Mouse (Mus musculus): ENCODE measurements at regions not wholly inside any gene's neighbourhood (a gene's known extent, or its start where the extent isn't known, plus 50 kb on each side); places are given as distances from the start of the nearest gene placed in this dataset.

- Histone ChIP-seq H3K4me3 (ENCODE audit: low read depth, low read length) (no peak overlapping the region), H3K9ac (ENCODE audit: low read depth, low read length) (no peak overlapping the region), H3K27ac (ENCODE audit: low read length) (peak overlapping the region; percentile 56), H3K9me3 (replicated peaks; ENCODE audit: control insufficient read depth, low read length, poor library complexity, severe bottlenecking) (no peaks in the 10 kb centered on the region), H3K27me3 (ENCODE audit: control insufficient read depth, insufficient read depth, low read depth, low read length) (no peaks in the 10 kb centered on the region), H3K36me3 (ENCODE audit: control insufficient read depth, insufficient read depth, low read length) (no peaks in the 10 kb centered on the region), H3K4me2 (ENCODE audit: low read length) (no peak overlapping the region), H3K4me1 (ENCODE audit: control insufficient read depth, insufficient read depth, low read length) (peaks cover 21% of the 10 kb centered on the region)
- 31% methylated on average over 4 of the region's 4 CpGs for whole genome bisulfite sequencing
- peak; percentile 57; the same call in 1 of the 2 replicates for ATAC-seq
Observed at GRCm38 (mm10) chr6:103320550-103320949, 189.8 kb upstream of the Chl1 start.

- no peak overlapping the region for H3K9ac ChIP-seq (ENCODE audit: low read depth, low read length)
- H3K36me3 ChIP-seq (ENCODE audit: control insufficient read depth, insufficient read depth, low read length): no peaks in the 10 kb centered on the region
- H3K27me3 ChIP-seq (ENCODE audit: control insufficient read depth, insufficient read depth, low read depth, low read length): no peaks in the 10 kb centered on the region
- H3K4me3 ChIP-seq (ENCODE audit: low read depth, low read length): no peak overlapping the region
- no peak overlapping the region for H3K27ac ChIP-seq (ENCODE audit: low read length)
- no peaks in the 10 kb centered on the region for H3K9me3 ChIP-seq (replicated peaks; ENCODE audit: control insufficient read depth, low read length, poor library complexity, severe bottlenecking)
- H3K4me1 ChIP-seq (ENCODE audit: control insufficient read depth, insufficient read depth, low read length): peaks cover 21% of the 10 kb centered on the region
- no peak overlapping the region for H3K4me2 ChIP-seq (ENCODE audit: low read length)
- peak; percentile 54; the same call in 1 of the 2 replicates for ATAC-seq
- 85% methylated on average over 2 of the region's 2 CpGs for WGBS
Observed at GRCm38 (mm10) chr6:103321058-103321457, 189.3 kb upstream of the Chl1 start.

GRCm38 (mm10) chr6:103322442-103322841 lies 187.9 kb upstream of the Chl1 start:
- ATAC-seq: no peak
- H3K27ac ChIP-seq (ENCODE audit: low read length): no peak overlapping the region
- peaks cover 17% of the 10 kb centered on the region for H3K4me1 ChIP-seq (ENCODE audit: control insufficient read depth, insufficient read depth, low read length)
- H3K36me3 ChIP-seq (ENCODE audit: control insufficient read depth, insufficient read depth, low read length): no peaks in the 10 kb centered on the region
- no peaks in the 10 kb centered on the region for H3K9me3 ChIP-seq (replicated peaks; ENCODE audit: control insufficient read depth, low read length, poor library complexity, severe bottlenecking)
- H3K9ac ChIP-seq (ENCODE audit: low read depth, low read length): no peak overlapping the region
- H3K27me3 ChIP-seq (ENCODE audit: control insufficient read depth, insufficient read depth, low read depth, low read length): no peaks in the 10 kb centered on the region
- no peak overlapping the region for H3K4me2 ChIP-seq (ENCODE audit: low read length)
- no peak overlapping the region for H3K4me3 ChIP-seq (ENCODE audit: low read depth, low read length)

- Histone ChIP-seq H3K9ac (ENCODE audit: low read depth, low read length) (no peak overlapping the region), H3K36me3 (ENCODE audit: control insufficient read depth, insufficient read depth, low read length) (no peaks in the 10 kb centered on the region), H3K4me1 (ENCODE audit: control insufficient read depth, insufficient read depth, low read length) (0 out of 2 replicates have a peak, but pooled peaks cover 5% of the 10 kb centered on the region)
Observed at GRCm38 (mm10) chr6:103335683-103336082, 174.7 kb upstream of the Chl1 start.

GRCm38 (mm10) chr6:103339961-103340732 lies 170.2 kb upstream of the Chl1 start:
- H3K4me2 ChIP-seq (ENCODE audit: low read length): no peak overlapping the region
- H3K36me3 ChIP-seq (ENCODE audit: control insufficient read depth, insufficient read depth, low read length): no peaks in the 10 kb centered on the region
- 0 out of 2 replicates have a peak, but pooled peaks cover 2% of the 10 kb centered on the region for H3K4me1 ChIP-seq (ENCODE audit: control insufficient read depth, insufficient read depth, low read length)
- no peak overlapping the region for H3K4me3 ChIP-seq (ENCODE audit: low read depth, low read length)
- H3K9ac ChIP-seq (ENCODE audit: low read depth, low read length): no peak overlapping the region
- H3K9me3 ChIP-seq (replicated peaks; ENCODE audit: control insufficient read depth, low read length, poor library complexity, severe bottlenecking): no peaks in the 10 kb centered on the region
- no peak overlapping the region for H3K27ac ChIP-seq (ENCODE audit: low read length)
- WGBS: 47% methylated on average over 7 of the region's 7 CpGs
- no peak for ATAC-seq
- no peaks in the 10 kb centered on the region for H3K27me3 ChIP-seq (ENCODE audit: control insufficient read depth, insufficient read depth, low read depth, low read length)

More at GRCm38 (mm10) chr6:103335683-103336082, 174.7 kb upstream of the Chl1 start:
- Histone ChIP-seq H3K27ac (ENCODE audit: low read length) (no peak overlapping the region), H3K4me2 (ENCODE audit: low read length) (no peak overlapping the region), H3K9me3 (replicated peaks; ENCODE audit: control insufficient read depth, low read length, poor library complexity, severe bottlenecking) (no peaks in the 10 kb centered on the region), H3K27me3 (ENCODE audit: control insufficient read depth, insufficient read depth, low read depth, low read length) (no peaks in the 10 kb centered on the region), H3K4me3 (ENCODE audit: low read depth, low read length) (no peak overlapping the region)
- ATAC-seq: no peak

GRCm38 (mm10) chr6:103343515-103343914 lies 166.9 kb upstream of the Chl1 start:
- Histone ChIP-seq H3K9ac (ENCODE audit: low read depth, low read length) (no peak overlapping the region), H3K36me3 (ENCODE audit: control insufficient read depth, insufficient read depth, low read length) (no peaks in the 10 kb centered on the region), H3K27me3 (ENCODE audit: control insufficient read depth, insufficient read depth, low read depth, low read length) (no peaks in the 10 kb centered on the region), H3K27ac (ENCODE audit: low read length) (no peak overlapping the region), H3K4me3 (ENCODE audit: low read depth, low read length) (no peak overlapping the region), H3K4me2 (ENCODE audit: low read length) (no peak overlapping the region), H3K4me1 (ENCODE audit: control insufficient read depth, insufficient read depth, low read length) (0 out of 2 replicates have a peak, but pooled peaks cover 2% of the 10 kb centered on the region), H3K9me3 (replicated peaks; ENCODE audit: control insufficient read depth, low read length, poor library complexity, severe bottlenecking) (no peaks in the 10 kb centered on the region)
- WGBS: 66% methylated on average over 5 of the region's 5 CpGs
- ATAC-seq: no peak

- Histone ChIP-seq H3K27me3 (ENCODE audit: control insufficient read depth, insufficient read depth, low read depth, low read length) (no peaks in the 10 kb centered on the region), H3K9me3 (replicated peaks; ENCODE audit: control insufficient read depth, low read length, poor library complexity, severe bottlenecking) (no peaks in the 10 kb centered on the region), H3K9ac (ENCODE audit: low read depth, low read length) (no peak overlapping the region), H3K27ac (ENCODE audit: low read length) (no peak overlapping the region), H3K4me2 (ENCODE audit: low read length) (no peak overlapping the region), H3K36me3 (ENCODE audit: control insufficient read depth, insufficient read depth, low read length) (no peaks in the 10 kb centered on the region), H3K4me3 (ENCODE audit: low read depth, low read length) (no peak overlapping the region), H3K4me1 (ENCODE audit: control insufficient read depth, insufficient read depth, low read length) (0 out of 2 replicates have a peak, but pooled peaks cover 2% of the 10 kb centered on the region)
- 81% methylated on average over 2 of the region's 2 CpGs for WGBS
- ATAC-seq: no peak
Observed at GRCm38 (mm10) chr6:103344413-103344812, 166.0 kb upstream of the Chl1 start.

GRCm38 (mm10) chr6:103345195-103345594 lies 165.2 kb upstream of the Chl1 start:
- H3K4me2 ChIP-seq (ENCODE audit: low read length): no peak overlapping the region
- H3K9me3 ChIP-seq (replicated peaks; ENCODE audit: control insufficient read depth, low read length, poor library complexity, severe bottlenecking): no peaks in the 10 kb centered on the region
- H3K27me3 ChIP-seq (ENCODE audit: control insufficient read depth, insufficient read depth, low read depth, low read length): no peaks in the 10 kb centered on the region
- no peak overlapping the region for H3K27ac ChIP-seq (ENCODE audit: low read length)
- no peak overlapping the region for H3K4me3 ChIP-seq (ENCODE audit: low read depth, low read length)
- WGBS: 82% methylated on average over 3 of the region's 3 CpGs
- 0 out of 2 replicates have a peak, but pooled peaks cover 1% of the 10 kb centered on the region for H3K4me1 ChIP-seq (ENCODE audit: control insufficient read depth, insufficient read depth, low read length)
- H3K9ac ChIP-seq (ENCODE audit: low read depth, low read length): no peak overlapping the region
- no peaks in the 10 kb centered on the region for H3K36me3 ChIP-seq (ENCODE audit: control insufficient read depth, insufficient read depth, low read length)
- ATAC-seq: no peak

- H3K27ac ChIP-seq (ENCODE audit: low read length): no peak overlapping the region
- H3K9me3 ChIP-seq (replicated peaks; ENCODE audit: control insufficient read depth, low read length, poor library complexity, severe bottlenecking): no peaks in the 10 kb centered on the region
- H3K4me1 ChIP-seq (ENCODE audit: control insufficient read depth, insufficient read depth, low read length): peaks cover 3% of the 10 kb centered on the region; the same call in 1 of the 2 replicates
- ATAC-seq: 0 out of 2 replicates have a peak, but pooled peaks have one; percentile 51
- WGBS: 56% methylated on average over 3 of the region's 3 CpGs
- no peak overlapping the region for H3K4me2 ChIP-seq (ENCODE audit: low read length)
- no peaks in the 10 kb centered on the region for H3K36me3 ChIP-seq (ENCODE audit: control insufficient read depth, insufficient read depth, low read length)
- H3K27me3 ChIP-seq (ENCODE audit: control insufficient read depth, insufficient read depth, low read depth, low read length): no peaks in the 10 kb centered on the region
- no peak overlapping the region for H3K4me3 ChIP-seq (ENCODE audit: low read depth, low read length)
- H3K9ac ChIP-seq (ENCODE audit: low read depth, low read length): no peak overlapping the region
Observed at GRCm38 (mm10) chr6:103352405-103353124, 157.8 kb upstream of the Chl1 start.
